Mouse (Mus musculus) thymus, adult 2 months (tissue): Measurements from ENCODE around the gene Nisch.

Experiments used
- CTCF ChIP-seq: fragments of 200-500 bp; IDR thresholded peaks from 2 replicates; pipeline ENCODE4 v1.5.1; 2012; ENCODE audit warnings: mild to moderate bottlenecking, control low read depth, low read length, moderate library complexity, borderline replicate concordance; ENCODE audit not compliant: control insufficient read depth, poor library complexity, insufficient read depth; ENCODE audit errors: extremely low read depth
- POLR2A ChIP-seq: fragments of 200-500 bp; IDR thresholded peaks from 2 replicates; pipeline ENCODE4 v1.6.1; 2012; ENCODE audit warnings: mild to moderate bottlenecking, low read length, control low read depth, moderate library complexity; ENCODE audit not compliant: control insufficient read depth, poor library complexity, insufficient read depth; ENCODE audit errors: extremely low read depth

DNA sequence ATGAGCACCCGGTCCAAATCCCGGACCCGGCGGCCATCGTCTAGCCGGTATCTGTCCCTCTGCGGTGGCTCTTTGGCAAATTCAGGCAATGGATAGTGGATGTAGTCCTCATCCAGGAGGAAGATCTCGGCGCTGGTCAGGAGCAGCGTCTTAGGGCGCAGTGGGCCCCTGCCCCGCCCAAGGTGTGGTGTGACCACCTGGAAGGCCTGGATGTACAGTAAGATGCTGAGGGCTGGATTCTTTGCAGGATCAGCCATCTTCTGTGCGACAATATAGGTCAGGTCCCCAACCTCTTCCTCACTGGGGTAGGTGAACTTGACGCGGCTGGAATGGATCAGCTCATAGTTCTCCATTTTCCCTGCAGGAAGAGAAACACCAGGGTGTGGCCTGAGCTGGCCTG is 44.9 kb downstream of the Nisch start:
- no peak for TF ChIP-seq POLR2A
- no peak for TF ChIP-seq CTCF
